In genomic region chr3:6280636-6281035, GRCm38 (mm10) we compare ENCODE assay signal across 29 mouse cellular contexts.
DNase-seq lines count a peak whose midpoint lies in the region; ATAC-seq and TF ChIP-seq lines count a peak whose summit lies in the region.
"Had no signal": no experiment of that assay in that cellular context is flagged by ENCODE, and none has a peak within 500 bp of the region (broad histone marks: within the 10 kb centered on the region; RNA-seq: fewer than 3 reads in every experiment).

No protein-coding gene starts in this region.

- ATAC-seq in kidney, embryonic 16.5 days (ENCODE audit: low FRiP score, low TSS enrichment): no peak
- no peak for ATAC-seq in kidney, embryonic 14.5 days (ENCODE audit: low FRiP score, low TSS enrichment)
- ATAC-seq: activated CD4-positive, CD25-positive, alpha-beta regulatory T cell, adult 4 months; forebrain, embryonic 13.5 days; hindbrain, postnatal 0 days; intestine, embryonic 15.5 days; lung, postnatal 0 days had no signal

- no peak for TF ChIP-seq CTCF in kidney, adult 2 months (conservative IDR thresholded peaks at IDR 0.05; ENCODE audit: insufficient read depth, insufficient read length, low read depth, low read length)

- no peaks in the 10 kb centered on the region for H3K9me3 ChIP-seq in kidney, embryonic 16.5 days (ENCODE audit: low read length)
- H3K9me3 ChIP-seq in kidney, embryonic 14.5 days (ENCODE audit: control insufficient read depth, low read length): no peaks in the 10 kb centered on the region
- H3K9me3 ChIP-seq: forebrain, embryonic 13.5 days; hindbrain, embryonic 12.5 days; intestine, embryonic 15.5 days; neural tube, embryonic 15.5 days; stomach, embryonic 15.5 days had no signal

- DNase-seq in kidney, adult 2 months: peak; percentile 67
- DNase-seq in kidney, postnatal 36 days: peak; percentile 4 to 20
- peak; percentile 43 for DNase-seq in Muller cell, postnatal 12 days (ENCODE audit: inconsistent ontology term)
- DNase-seq in brain, adult 2 months (ENCODE audit: low read depth, low spot score): peak; percentile 3
- DNase-seq in heart, postnatal 4 days: no peak
- DNase-seq: adrenal gland, adult 2 months; adrenal gland, postnatal 36 days; B cell, adult 2 months; cerebellum, adult 2 months; cerebellum, postnatal 14 days; heart, postnatal 14 days; layer of hippocampus, adult 9-11 months; midbrain, embryonic 14.5 days; retina, postnatal 1 day; right cerebral cortex, postnatal 14 days; thymus, adult 18-20 months; thymus, postnatal 25 days had no signal

- no peak overlapping the region for H3K4me3 ChIP-seq in kidney, adult 2 months (ENCODE audit: insufficient read depth, low read depth, low read length)
- no peak overlapping the region for H3K4me3 ChIP-seq in kidney, embryonic 16.5 days (ENCODE audit: low read length)
- no peak overlapping the region for H3K4me3 ChIP-seq in kidney, embryonic 14.5 days (ENCODE audit: low read length)
- H3K4me3 ChIP-seq: forebrain, embryonic 13.5 days; hindbrain, embryonic 12.5 days; intestine, embryonic 15.5 days; neural tube, embryonic 15.5 days; stomach, embryonic 15.5 days had no signal

- no peaks in the 10 kb centered on the region for H3K36me3 ChIP-seq in kidney, adult 2 months (ENCODE audit: control insufficient read depth, insufficient read depth, low read length)
- no peaks in the 10 kb centered on the region for H3K36me3 ChIP-seq in kidney, embryonic 16.5 days (ENCODE audit: insufficient read depth, low read length)
- H3K36me3 ChIP-seq in kidney, embryonic 14.5 days (ENCODE audit: control insufficient read depth, insufficient read depth, low read length): no peaks in the 10 kb centered on the region
- H3K36me3 ChIP-seq: hindbrain, embryonic 12.5 days; intestine, embryonic 15.5 days; neural tube, embryonic 15.5 days; stomach, embryonic 15.5 days had no signal

- no peaks in the 10 kb centered on the region for H3K4me1 ChIP-seq in kidney, adult 2 months (ENCODE audit: control insufficient read depth, insufficient read depth, low read length)
- H3K4me1 ChIP-seq in kidney, embryonic 16.5 days (ENCODE audit: insufficient read depth, low read length): no peaks in the 10 kb centered on the region
- H3K4me1 ChIP-seq in kidney, embryonic 14.5 days (ENCODE audit: control insufficient read depth, insufficient read depth, low read length): no peaks in the 10 kb centered on the region
- H3K4me1 ChIP-seq: forebrain, embryonic 13.5 days; hindbrain, embryonic 12.5 days; intestine, embryonic 15.5 days; neural tube, embryonic 15.5 days; stomach, embryonic 15.5 days had no signal

- H3K9ac ChIP-seq in kidney, embryonic 16.5 days (replicated peaks; ENCODE audit: low read length): no peak overlapping the region
- H3K9ac ChIP-seq in kidney, embryonic 14.5 days (ENCODE audit: low read depth, low read length): no peak overlapping the region
- H3K9ac ChIP-seq: forebrain, embryonic 13.5 days; hindbrain, embryonic 12.5 days; intestine, embryonic 15.5 days; neural tube, embryonic 15.5 days; stomach, embryonic 15.5 days had no signal

- no peaks in the 10 kb centered on the region for H3K27me3 ChIP-seq in kidney, adult 2 months (replicated peaks; ENCODE audit: control insufficient read depth, insufficient read depth, low read length)
- H3K27me3 ChIP-seq in kidney, embryonic 16.5 days (ENCODE audit: insufficient read depth, low read length): no peaks in the 10 kb centered on the region
- no peaks in the 10 kb centered on the region for H3K27me3 ChIP-seq in kidney, embryonic 14.5 days (ENCODE audit: control insufficient read depth, insufficient read depth, low read length)
- H3K27me3 ChIP-seq: forebrain, embryonic 13.5 days; hindbrain, embryonic 12.5 days; intestine, embryonic 15.5 days; neural tube, embryonic 15.5 days; stomach, embryonic 15.5 days had no signal

- no peak for TF ChIP-seq POLR2A in kidney, adult 2 months (IDR thresholded peaks at IDR 0.05; ENCODE audit: low read depth, low read length)

- no peak overlapping the region for H3K4me2 ChIP-seq in kidney, embryonic 16.5 days (replicated peaks; ENCODE audit: low read depth, low read length)
- H3K4me2 ChIP-seq in kidney, embryonic 14.5 days (replicated peaks; ENCODE audit: low read depth, low read length): no peak overlapping the region
- H3K4me2 ChIP-seq: forebrain, embryonic 13.5 days; hindbrain, embryonic 12.5 days; intestine, embryonic 15.5 days; liver, embryonic 11.5 days; neural tube, embryonic 15.5 days; stomach, embryonic 15.5 days had no signal

- no peak overlapping the region for H3K27ac ChIP-seq in kidney, adult 2 months (ENCODE audit: insufficient read depth, low read depth, low read length)
- H3K27ac ChIP-seq in kidney, embryonic 16.5 days (ENCODE audit: low read length): no peak overlapping the region
- no peak overlapping the region for H3K27ac ChIP-seq in kidney, embryonic 14.5 days (ENCODE audit: low read depth, low read length)
- H3K27ac ChIP-seq: forebrain, embryonic 13.5 days; hindbrain, embryonic 12.5 days; hindbrain, postnatal 0 days; intestine, embryonic 15.5 days; macrophage; neural tube, embryonic 15.5 days; stomach, embryonic 15.5 days had no signal
